Mouse (Mus musculus) spleen, adult 2 months (tissue): ENCODE results near the gene Rft1. TPM values are rescaled to one million over a fixed set of nuclear protein-coding genes. Genes with fewer than 3 reads are reported as not detected.

Experiments used
- DNase-seq, 2 experiments: peaks; one replicate each; pipeline versions ENCODE4 v3.0.0 to v3.0.0-alpha.2; 2012 to 2021; ENCODE audit warnings: low spot score in 2 of 2, low read depth in 1 of 2
- H3K27ac ChIP-seq: fragments of 200-500 bp; 2 replicates; pipeline ENCODE4 v1.5.1; 2012; ENCODE audit warnings: low read length, inconsistent platforms; ENCODE audit not compliant: insufficient read depth
- H3K27me3 ChIP-seq: fragments of 200-500 bp; 2 replicates; pipeline ENCODE4 v1.6.1; 2012; ENCODE audit warnings: mild to moderate bottlenecking, moderate library complexity, low read length, inconsistent platforms; ENCODE audit not compliant: control insufficient read depth, insufficient read depth
- H3K36me3 ChIP-seq: fragments of 200-500 bp; 2 replicates; pipeline ENCODE4 v1.6.1; 2012; ENCODE audit warnings: mild to moderate bottlenecking, low read length, inconsistent platforms; ENCODE audit not compliant: control insufficient read depth, insufficient read depth
- H3K4me1 ChIP-seq: fragments of 200-500 bp; 2 replicates; pipeline ENCODE4 v1.6.1; 2011; ENCODE audit warnings: inconsistent platforms; ENCODE audit not compliant: control insufficient read depth, insufficient read depth, insufficient read length
- H3K4me3 ChIP-seq: fragments of 200-500 bp; 2 replicates; pipeline ENCODE4 v1.5.1; 2011; ENCODE audit warnings: mild to moderate bottlenecking, inconsistent platforms; ENCODE audit not compliant: insufficient read depth, insufficient read length; ENCODE audit errors: extremely low read depth
- CTCF ChIP-seq: fragments of 200-500 bp; IDR thresholded peaks from 2 replicates; pipeline ENCODE4 v1.5.1; 2011; ENCODE audit warnings: mild to moderate bottlenecking, inconsistent platforms; ENCODE audit not compliant: insufficient read depth, insufficient read length, insufficient replicate concordance; ENCODE audit errors: extremely low read depth
- POLR2A ChIP-seq: fragments of 200-500 bp; IDR thresholded peaks from 2 replicates; pipeline ENCODE4 v1.6.1; 2011; ENCODE audit warnings: low read depth, low read length, inconsistent platforms
- WGBS: fragments of 180-500 bp; shearing (Covaris S2); methylation state at CpG from one replicate; pipeline ENCODE4 v1.1.7; 2018; 5-methylcytosine and 5-hydroxymethylcytosine counted together
- polyA plus RNA-seq: library from polyadenylated mRNA; depleted of rRNA; stranded (reverse); fragments of >200 nt; gene quantifications from 2 replicates; pipeline ENCODE4 v1.2.3, GENCODE M21; 2012

Rft1 gene
- polyA plus RNA-seq, 1 experiment = 8.6 TPM

- Histone ChIP-seq H3K36me3 (no peaks in the 10 kb centered on the region), H3K4me3 (no peak overlapping the region), H3K27ac (no peak overlapping the region), H3K4me1 (peaks cover 17% of the 10 kb centered on the region; the same call in 1 of the 2 replicates), H3K27me3 (no peaks in the 10 kb centered on the region)
- DNase-seq = no peak
- TF ChIP-seq POLR2A (no peak), CTCF (no peak)
- 85% methylated on average over 9 of the region's 9 CpGs for WGBS
These were observed 17.7 kb upstream of the Rft1 start for GRCm38 (mm10) chr14:30636499-30636898.

GRCm38 (mm10) chr14:30637087-30637486 is 17.1 kb upstream of the Rft1 start:
- H3K27ac ChIP-seq = no peak overlapping the region
- H3K36me3 ChIP-seq = no peaks in the 10 kb centered on the region
- H3K4me1 ChIP-seq = peaks cover 18% of the 10 kb centered on the region; the same call in 1 of the 2 replicates
- no peak for DNase-seq
- TF ChIP-seq POLR2A = no peak
- H3K27me3 ChIP-seq = no peaks in the 10 kb centered on the region
- WGBS = 79% methylated on average over 2 of the region's 2 CpGs
- H3K4me3 ChIP-seq = no peak overlapping the region

GRCm38 (mm10) chr14:30638009-30638408 is 16.2 kb upstream of the Rft1 start:
- Histone ChIP-seq H3K27ac (no peak overlapping the region), H3K27me3 (no peaks in the 10 kb centered on the region), H3K4me3 (no peak overlapping the region), H3K4me1 (peaks cover 19% of the 10 kb centered on the region; the same call in 1 of the 2 replicates), H3K36me3 (no peaks in the 10 kb centered on the region)
- TF ChIP-seq POLR2A = no peak
- no peak for TF ChIP-seq CTCF
- DNase-seq = no peak
- WGBS = 91% methylated on average over 4 of the region's 4 CpGs

- no peak for DNase-seq
- TF ChIP-seq POLR2A (no peak), CTCF (no peak)
- Histone ChIP-seq H3K27ac (no peak overlapping the region), H3K36me3 (no peaks in the 10 kb centered on the region), H3K27me3 (no peaks in the 10 kb centered on the region), H3K4me1 (peaks cover 19% of the 10 kb centered on the region; the same call in 1 of the 2 replicates), H3K4me3 (no peak overlapping the region)
- 77% methylated on average over 4 of the region's 4 CpGs for WGBS
These were observed 15.5 kb upstream of the Rft1 start for GRCm38 (mm10) chr14:30638686-30639085.

GRCm38 (mm10) chr14:30641748-30642147 is 12.4 kb upstream of the Rft1 start:
- peak overlapping the region; percentile 30; the same call in 1 of the 2 replicates for H3K27ac ChIP-seq
- no peaks in the 10 kb centered on the region for H3K27me3 ChIP-seq
- WGBS = 9% methylated on average over 2 of the region's 2 CpGs
- H3K4me1 ChIP-seq = peaks cover 12% of the 10 kb centered on the region; the same call in 1 of the 2 replicates
- TF ChIP-seq CTCF (no peak), POLR2A (no peak)
- DNase-seq = peak in 1 of 2 experiments; percentile 32
- H3K4me3 ChIP-seq = no peak overlapping the region
- no peaks in the 10 kb centered on the region for H3K36me3 ChIP-seq

- H3K36me3 ChIP-seq = no peaks in the 10 kb centered on the region
- TF ChIP-seq CTCF (no peak), POLR2A (no peak)
- H3K27me3 ChIP-seq = no peaks in the 10 kb centered on the region
- H3K4me1 ChIP-seq = peaks cover 12% of the 10 kb centered on the region; the same call in 1 of the 2 replicates
- DNase-seq = no peak
- H3K4me3 ChIP-seq = no peak overlapping the region
- H3K27ac ChIP-seq = no peak overlapping the region
- 88% methylated on average over 2 of the region's 2 CpGs for WGBS
These were observed 10.1 kb upstream of the Rft1 start for GRCm38 (mm10) chr14:30644026-30644425.

GRCm38 (mm10) chr14:30645066-30645465 is 9.1 kb upstream of the Rft1 start:
- H3K4me3 ChIP-seq = no peak overlapping the region
- peaks cover 12% of the 10 kb centered on the region; the same call in 1 of the 2 replicates for H3K4me1 ChIP-seq
- DNase-seq = no peak
- TF ChIP-seq POLR2A (no peak), CTCF (no peak)
- H3K27ac ChIP-seq = no peak overlapping the region
- WGBS = 58% methylated on average over 8 of the region's 8 CpGs
- no peaks in the 10 kb centered on the region for H3K27me3 ChIP-seq
- H3K36me3 ChIP-seq = no peaks in the 10 kb centered on the region
